ENCODE assay signal across 30 mouse cellular contexts in the genomic region with DNA sequence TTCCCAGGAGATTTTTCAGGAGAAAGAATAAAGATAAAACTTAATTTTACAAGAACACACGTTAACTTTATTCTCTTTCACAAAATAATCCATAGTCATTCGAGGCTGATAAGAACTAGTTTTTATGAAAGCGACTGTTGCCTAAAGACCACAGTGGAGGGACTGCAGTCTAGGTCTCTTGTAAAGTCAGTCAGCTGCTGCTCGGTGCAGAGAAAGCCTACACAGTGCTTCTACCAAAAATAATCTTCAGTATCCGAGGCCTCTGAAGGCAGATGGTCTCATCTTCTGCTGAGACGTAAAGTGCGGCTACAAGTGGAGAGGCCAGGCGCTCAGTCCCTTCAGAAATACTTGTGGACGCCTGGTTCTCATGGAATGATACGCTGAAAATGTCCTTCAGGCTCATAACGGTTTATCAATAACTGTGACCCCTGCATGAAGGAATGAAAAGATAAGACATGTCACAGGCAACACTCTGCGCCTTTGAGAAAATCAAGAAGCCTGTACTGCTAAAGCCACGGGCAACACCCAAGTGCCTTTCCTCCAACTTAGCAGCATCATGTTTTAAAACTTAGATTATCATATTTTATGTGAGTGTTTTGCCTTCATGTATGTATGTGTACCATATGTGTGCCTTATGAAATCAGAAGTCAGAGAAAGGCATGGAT. TPM values are rescaled to one million over a fixed set of nuclear protein-coding genes. Genes with fewer than 3 reads are reported as not detected.
DNase-seq lines count a peak whose midpoint lies in the region; ATAC-seq and TF ChIP-seq lines count a peak whose summit lies in the region.
"Had no signal": no experiment of that assay in that cellular context is flagged by ENCODE, and none has a peak within 500 bp of the region (broad histone marks: within the 10 kb centered on the region; RNA-seq: fewer than 3 reads in every experiment).

No protein-coding gene starts in this region.

- ATAC-seq in frontal cortex, adult (ENCODE audit: low TSS enrichment), result 0 out of 2 replicates have a peak, but pooled peaks have one; percentile 44
- peak; percentile 74 for ATAC-seq in liver, embryonic 11.5 days (replicated peaks; ENCODE audit: low FRiP score)
- ATAC-seq in liver, postnatal 0 days, result no peak
- ATAC-seq in liver, embryonic 14.5 days (ENCODE audit: insufficient read depth), result peak; percentile 67
- ATAC-seq: forebrain, postnatal 0 days; inflammation-experienced regulatory T-cells, adult 6 months; lung, postnatal 0 days; Patski had no signal

- peaks cover 3% of the 10 kb centered on the region; the same call in 1 of the 2 replicates for H3K4me1 ChIP-seq in liver, embryonic 11.5 days (replicated peaks; ENCODE audit: control insufficient read depth, insufficient read depth, low read length)
- H3K4me1 ChIP-seq in liver, postnatal 0 days (ENCODE audit: insufficient read depth), result no peaks in the 10 kb centered on the region
- H3K4me1 ChIP-seq in liver, embryonic 14.5 days (replicated peaks; ENCODE audit: control insufficient read depth in 2 of 2, insufficient read depth in 2 of 2, low read length in 1 of 2), result peaks cover 4 to 10% of the 10 kb centered on the region in 2 experiments
- H3K4me1 ChIP-seq: embryonic facial prominence, embryonic 10.5 days; embryonic facial prominence, embryonic 15.5 days; hindbrain, embryonic 10.5 days; hindbrain, embryonic 15.5 days; kidney, embryonic 15.5 days; limb, embryonic 12.5 days had no signal

- H3K4me2 ChIP-seq in liver, embryonic 11.5 days, result no peak overlapping the region
- no peak overlapping the region for H3K4me2 ChIP-seq in liver, postnatal 0 days (ENCODE audit: low read depth, low read length)
- peak overlapping the region; percentile 51 for H3K4me2 ChIP-seq in liver, embryonic 14.5 days (ENCODE audit: low read depth)
- H3K4me2 ChIP-seq: embryonic facial prominence, embryonic 15.5 days; hindbrain, embryonic 15.5 days; kidney, embryonic 15.5 days; limb, embryonic 12.5 days had no signal

- H3K9ac ChIP-seq in liver, embryonic 11.5 days (ENCODE audit: low read depth, low read length), result no peak overlapping the region
- no peak overlapping the region for H3K9ac ChIP-seq in liver, postnatal 0 days (replicated peaks)
- no peak overlapping the region; the same call in 1 of the 2 replicates for H3K9ac ChIP-seq in liver, embryonic 14.5 days (replicated peaks)
- H3K9ac ChIP-seq: embryonic facial prominence, embryonic 15.5 days; forebrain, postnatal 0 days; hindbrain, embryonic 15.5 days; kidney, embryonic 15.5 days; limb, embryonic 12.5 days had no signal

- H3K36me3 ChIP-seq in liver, embryonic 11.5 days (ENCODE audit: control insufficient read depth, insufficient read depth, low read length), result no peaks in the 10 kb centered on the region
- H3K36me3 ChIP-seq in liver, postnatal 0 days (replicated peaks; ENCODE audit: insufficient read depth, low read length), result peaks cover 9% of the 10 kb centered on the region; the same call in 1 of the 2 replicates
- no peaks in the 10 kb centered on the region for H3K36me3 ChIP-seq in liver, embryonic 14.5 days (replicated peaks; ENCODE audit: control insufficient read depth, insufficient read depth, low read depth)
- H3K36me3 ChIP-seq: embryonic facial prominence, embryonic 15.5 days had no signal

- H3K27ac ChIP-seq in liver, embryonic 11.5 days (ENCODE audit: low read depth, low read length), result no peak overlapping the region
- H3K27ac ChIP-seq in liver, postnatal 0 days (ENCODE audit: low read depth), result no peak overlapping the region
- H3K27ac ChIP-seq in liver, embryonic 14.5 days, result peak overlapping the region; percentile 57
- H3K27ac ChIP-seq: embryonic facial prominence, embryonic 10.5 days; embryonic facial prominence, embryonic 15.5 days; hindbrain, embryonic 10.5 days; hindbrain, embryonic 15.5 days; kidney, embryonic 15.5 days; left cerebral cortex, adult 2 months; limb, embryonic 12.5 days had no signal

- no peak for TF ChIP-seq EP300 in liver, postnatal 0 days (IDR thresholded peaks at IDR 0.05; ENCODE audit: low read depth)
- TF ChIP-seq EP300 in liver, embryonic 14.5 days (IDR thresholded peaks at IDR 0.05; ENCODE audit: low read depth), result 0 out of 2 replicates have a peak, but pooled peaks have one; percentile 32

- TF ChIP-seq CTCF in liver, postnatal 0 days (IDR thresholded peaks at IDR 0.05; ENCODE audit: low read depth), result no peak
- TF ChIP-seq CTCF in liver, embryonic 14.5 days (IDR thresholded peaks at IDR 0.05; ENCODE audit: low read depth), result no peak

- DNase-seq in frontal cortex, postnatal 25 days (ENCODE audit: low spot score in 2 of 2), result no peak
- DNase-seq in liver, embryonic 11.5 days (ENCODE audit: low spot score), result no peak
- DNase-seq in liver, postnatal 0 days, result no peak
- DNase-seq in liver, embryonic 14.5 days (ENCODE audit: low read depth in 3 of 3, low spot score in 3 of 3), result no peak
- no peak for DNase-seq in testis, postnatal 14 days (ENCODE audit: low spot score)
- no peak for DNase-seq in gastrocnemius, adult 8-10 months (ENCODE audit: low spot score in 2 of 2)
- DNase-seq: adrenal gland, postnatal 14 days; cerebellum, adult 2 months; cerebellum, postnatal 14 days; forebrain, postnatal 0 days; gastrocnemius, postnatal 25 days; heart, postnatal 10 days; kidney, adult 11 months; kidney, postnatal 25 days; lung, adult 18-20 months; lung, postnatal 4 days; midbrain, embryonic 14.5 days; thymus, postnatal 4 days had no signal

- H3K4me3 ChIP-seq in liver, embryonic 11.5 days (ENCODE audit: low read depth, low read length), result no peak overlapping the region
- no peak overlapping the region for H3K4me3 ChIP-seq in liver, postnatal 0 days (ENCODE audit: low read depth, low read length)
- H3K4me3 ChIP-seq in liver, embryonic 14.5 days (ENCODE audit: insufficient read depth in 1 of 2, low read depth in 2 of 2, low read length in 2 of 2), result no peak overlapping the region
- H3K4me3 ChIP-seq: embryonic facial prominence, embryonic 10.5 days; embryonic facial prominence, embryonic 15.5 days; hindbrain, embryonic 10.5 days; hindbrain, embryonic 15.5 days; kidney, embryonic 15.5 days; left cerebral cortex, adult 2 months; limb, embryonic 12.5 days had no signal

- H3K27me3 ChIP-seq in liver, embryonic 11.5 days (replicated peaks; ENCODE audit: control insufficient read depth, insufficient read depth, low read length), result no peaks in the 10 kb centered on the region
- H3K27me3 ChIP-seq in liver, postnatal 0 days (ENCODE audit: insufficient read depth, low read length), result no peaks in the 10 kb centered on the region
- H3K27me3 ChIP-seq in liver, embryonic 14.5 days (ENCODE audit: control insufficient read depth, insufficient read depth, low read length), result no peaks in the 10 kb centered on the region
- H3K27me3 ChIP-seq: embryonic facial prominence, embryonic 15.5 days; hindbrain, embryonic 15.5 days; kidney, embryonic 15.5 days; limb, embryonic 12.5 days; Patski had no signal

- 66% methylated on average over 13 of the region's 13 CpGs for WGBS in liver, embryonic 11.5 days
- WGBS in liver, postnatal 0 days (ENCODE audit: insufficient replicate concordance), result 61% methylated on average over 13 of the region's 13 CpGs
- 32% methylated on average over 13 of the region's 13 CpGs for WGBS in liver, embryonic 14.5 days (ENCODE audit: insufficient replicate concordance)

- no peaks in the 10 kb centered on the region for H3K9me3 ChIP-seq in liver, embryonic 11.5 days (ENCODE audit: control insufficient read depth, low read length)
- no peaks in the 10 kb centered on the region for H3K9me3 ChIP-seq in liver, postnatal 0 days (ENCODE audit: low read length)
- no peaks in the 10 kb centered on the region for H3K9me3 ChIP-seq in liver, embryonic 14.5 days (ENCODE audit: control insufficient read depth, low read length)
- H3K9me3 ChIP-seq: embryonic facial prominence, embryonic 10.5 days; embryonic facial prominence, embryonic 15.5 days; hindbrain, embryonic 10.5 days; hindbrain, embryonic 15.5 days; kidney, embryonic 15.5 days; limb, embryonic 12.5 days had no signal

RNA-seq across cellular contexts. Expression of a gene that starts 7.1 kb away (rescaled TPM):
- 132 and 159 TPM in 2 replicates for polyA plus RNA-seq in liver, embryonic 11.5 days (2014; fragmentation: Nextera tagmentation; extraction: Ambion mirVana)
- 49.9 and 58.4 TPM in 2 replicates for polyA plus RNA-seq in liver, postnatal 0 days (2015; fragmentation: Nextera tagmentation; extraction: Ambion mirVana)
- 51.4 and 57.1 TPM in 2 replicates for polyA plus RNA-seq in liver, embryonic 14.5 days (2012; rRNA removed)
- polyA plus RNA-seq in liver, embryonic 14.5 days (2014; fragmentation: Nextera tagmentation; extraction: Ambion mirVana), result 119 and 131 TPM in 2 replicates
- 1 to 10 TPM; 3.4 to 4.9 (median 4.1) TPM for total RNA-seq in gastrocnemius, adult 8-10 months (2022)

RNA-seq across cellular contexts. Expression of a gene that starts 47.8 kb away (rescaled TPM):
- polyA plus RNA-seq in liver, embryonic 11.5 days (2014; fragmentation: Nextera tagmentation; extraction: Ambion mirVana), result 13.7 and 16.8 TPM in 2 replicates
- polyA plus RNA-seq in liver, postnatal 0 days (2015; fragmentation: Nextera tagmentation; extraction: Ambion mirVana), result 4.7 and 5.8 TPM in 2 replicates
- 0.87 and 1.2 TPM in 2 replicates for polyA plus RNA-seq in liver, embryonic 14.5 days (2012; rRNA removed)
- polyA plus RNA-seq in liver, embryonic 14.5 days (2014; fragmentation: Nextera tagmentation; extraction: Ambion mirVana), result 1.4 and 2.2 TPM in 2 replicates
- 100 to 1,000 TPM; 236 to 331 (median 287) TPM for total RNA-seq in gastrocnemius, adult 8-10 months (2022)
- total RNA-seq: MEL had no signal
